Mouse (Mus musculus): ENCODE measurements around the gene Rps19bp1. TPM values are rescaled to one million over a fixed set of nuclear protein-coding genes. Genes with fewer than 3 reads are reported as not detected.

Gene Rps19bp1
- total and polyA plus RNA-seq, 3 experiments, result 78.9 to 155 TPM; not detected in 1

- peak; percentile 73 for DNase-seq (ENCODE audit: low read depth, low spot score)
- peak overlapping the region; percentile 72 for H3K4me3 ChIP-seq (ENCODE audit: control insufficient read depth in 1 of 2, insufficient read depth in 1 of 2, low read depth in 2 of 2, low read length in 2 of 2)
- H3K9ac ChIP-seq (ENCODE audit: control insufficient read depth, low read depth, low read length, poor library complexity, severe bottlenecking), result peak overlapping the region; percentile 85
- peaks cover 6 to 28% of the 10 kb centered on the region in 2 experiments for H3K4me1 ChIP-seq (ENCODE audit: control insufficient read depth in 1 of 2, insufficient read depth in 2 of 2, low read length in 2 of 2)
- H3K27me3 ChIP-seq (ENCODE audit: control insufficient read depth in 1 of 2, insufficient read depth in 2 of 2, low read length in 2 of 2), result no peaks in the 10 kb centered on the region
- H3K9me3 ChIP-seq (replicated peaks; ENCODE audit: insufficient read depth, low read length), result no peaks in the 10 kb centered on the region
- H3K79me2 ChIP-seq (ENCODE audit: control insufficient read depth, insufficient read depth, low read length, poor library complexity), result peaks cover 24% of the 10 kb centered on the region
- H3K36me3 ChIP-seq (ENCODE audit: control insufficient read depth in 1 of 2, insufficient read depth in 2 of 2, low read length in 2 of 2), result peaks cover 11 to 26% of the 10 kb centered on the region in 2 experiments
- peak overlapping the region; percentile 86 for H3K27ac ChIP-seq (ENCODE audit: control insufficient read depth, low read depth, low read length)
- TF ChIP-seq CHD1 (IDR thresholded peaks at IDR 0.05; ENCODE audit: low read depth, low read length) (0 out of 2 replicates have a peak, but pooled peaks have one; percentile 9), ZMIZ1 (IDR thresholded peaks at IDR 0.05; ENCODE audit: low read depth, low read length) (no peak)
Measured at GRCm38 (mm10) chr15:80254207-80254606, 9.9 kb downstream of the Rps19bp1 start.

- no peak for DNase-seq (ENCODE audit: low read depth, low spot score)
- Histone ChIP-seq H3K79me2 (ENCODE audit: control insufficient read depth, insufficient read depth, low read length, poor library complexity) (peaks cover 24% of the 10 kb centered on the region), H3K36me3 (ENCODE audit: control insufficient read depth in 1 of 2, insufficient read depth in 2 of 2, low read length in 2 of 2) (peaks cover 14 to 26% of the 10 kb centered on the region in 2 experiments), H3K9me3 (replicated peaks; ENCODE audit: insufficient read depth, low read length) (no peaks in the 10 kb centered on the region), H3K4me1 (ENCODE audit: control insufficient read depth in 1 of 2, insufficient read depth in 2 of 2, low read length in 2 of 2) (peaks cover 6 to 28% of the 10 kb centered on the region in 2 experiments), H3K27ac (ENCODE audit: control insufficient read depth, low read depth, low read length) (peak overlapping the region; percentile 12; the same call in 1 of the 2 replicates), H3K27me3 (ENCODE audit: control insufficient read depth in 1 of 2, insufficient read depth in 2 of 2, low read length in 2 of 2) (no peaks in the 10 kb centered on the region), H3K4me3 (ENCODE audit: control insufficient read depth in 1 of 2, insufficient read depth in 1 of 2, low read depth in 2 of 2, low read length in 2 of 2) (no peak overlapping the region), H3K9ac (ENCODE audit: control insufficient read depth, low read depth, low read length, poor library complexity, severe bottlenecking) (no peak overlapping the region)
- no peak for TF ChIP-seq CTCF (IDR thresholded peaks at IDR 0.05 in 2 of 3, conservative IDR thresholded peaks at IDR 0.05 in 1 of 3; ENCODE audit: control insufficient read depth in 1 of 3, insufficient read depth in 1 of 3, low read depth in 2 of 3, low read length in 3 of 3, poor library complexity in 1 of 3, severe bottlenecking in 1 of 3)
Measured at GRCm38 (mm10) chr15:80253530-80253929, 10.6 kb downstream of the Rps19bp1 start.

- peak overlapping the region; percentile 34 for H3K9ac ChIP-seq (ENCODE audit: control insufficient read depth, low read depth, low read length, poor library complexity, severe bottlenecking)
- no peaks in the 10 kb centered on the region for H3K27me3 ChIP-seq (ENCODE audit: control insufficient read depth in 1 of 2, insufficient read depth in 2 of 2, low read length in 2 of 2)
- H3K9me3 ChIP-seq (replicated peaks; ENCODE audit: insufficient read depth, low read length), result no peaks in the 10 kb centered on the region
- H3K4me3 ChIP-seq (ENCODE audit: control insufficient read depth in 1 of 2, insufficient read depth in 1 of 2, low read depth in 2 of 2, low read length in 2 of 2), result no peak overlapping the region
- H3K4me1 ChIP-seq (ENCODE audit: control insufficient read depth in 1 of 2, insufficient read depth in 2 of 2, low read length in 2 of 2), result peaks cover 6 to 17% of the 10 kb centered on the region in 2 experiments
- H3K79me2 ChIP-seq (ENCODE audit: control insufficient read depth, insufficient read depth, low read length, poor library complexity), result peaks cover 7% of the 10 kb centered on the region
- TF ChIP-seq MYC (IDR thresholded peaks at IDR 0.05; ENCODE audit: low read depth, low read length), result no peak
- 0 out of 2 replicates have a peak, but pooled peaks have one; percentile 47 for TF ChIP-seq SIN3A (IDR thresholded peaks at IDR 0.05; ENCODE audit: low read length)
- TF ChIP-seq EP300 (IDR thresholded peaks at IDR 0.05; ENCODE audit: low read depth in 1 of 2, low read length in 2 of 2), result peak; percentile 55 to 75
- no peak for TF ChIP-seq POLR2AphosphoS2 (IDR thresholded peaks at IDR 0.05; ENCODE audit: low read length)
- TF ChIP-seq TBP (IDR thresholded peaks at IDR 0.05; ENCODE audit: low read depth, low read length), result peak; percentile 29; the same call in 1 of the 2 replicates
- TF ChIP-seq GABPA (IDR thresholded peaks at IDR 0.05; ENCODE audit: low read depth, low read length), result no peak
- TF ChIP-seq E2F4 (IDR thresholded peaks at IDR 0.05; ENCODE audit: borderline replicate concordance, low read depth, low read length), result no peak
- TF ChIP-seq ELF1 (IDR thresholded peaks at IDR 0.05; ENCODE audit: low read depth, low read length), result no peak; the same call in 1 of the 2 replicates
- TF ChIP-seq MXI1 (IDR thresholded peaks at IDR 0.05; ENCODE audit: low read depth, low read length), result peak; percentile 58
- TF ChIP-seq GATA1 (IDR thresholded peaks at IDR 0.05; ENCODE audit: low read depth, low read length), result peak; percentile 82
- TF ChIP-seq RAD21 (IDR thresholded peaks at IDR 0.05; ENCODE audit: low read depth, low read length), result no peak
- peak; percentile 70 for TF ChIP-seq TCF12 (IDR thresholded peaks at IDR 0.05; ENCODE audit: low read depth, low read length)
- TF ChIP-seq ETS1 (IDR thresholded peaks at IDR 0.05; ENCODE audit: low read depth, low read length), result peak; percentile 70
- TF ChIP-seq TAL1 (IDR thresholded peaks at IDR 0.05; ENCODE audit: low read length), result no peak
- TF ChIP-seq SMC3 (IDR thresholded peaks at IDR 0.05; ENCODE audit: low read depth, low read length), result no peak
- TF ChIP-seq JUND (IDR thresholded peaks at IDR 0.05; ENCODE audit: low read depth, low read length), result no peak
- no peak for TF ChIP-seq MAZ (IDR thresholded peaks at IDR 0.05; ENCODE audit: low read depth, low read length)
- no peak for TF ChIP-seq CHD2 (IDR thresholded peaks at IDR 0.05; ENCODE audit: low read length)
- no peak for TF ChIP-seq ZKSCAN1 (IDR thresholded peaks at IDR 0.05; ENCODE audit: low read depth, low read length)
- peaks cover 9 to 15% of the 10 kb centered on the region in 2 experiments for H3K36me3 ChIP-seq (ENCODE audit: control insufficient read depth in 1 of 2, insufficient read depth in 2 of 2, low read length in 2 of 2)
- DNase-seq (ENCODE audit: low read depth, low spot score), result peak; percentile 71
- peak overlapping the region; percentile 81 for H3K27ac ChIP-seq (ENCODE audit: control insufficient read depth, low read depth, low read length)
Measured at GRCm38 (mm10) chr15:80250586-80250985, 13.5 kb downstream of the Rps19bp1 start.
